Mouse (Mus musculus): ENCODE measurements around the gene Cul9. TPM values are rescaled to one million over a fixed set of nuclear protein-coding genes. Genes with fewer than 3 reads are reported as not detected.

Cul9 gene
- total RNA-seq, 2 experiments from 2014 or later, result 13.8 to 18.8 TPM

DNA sequence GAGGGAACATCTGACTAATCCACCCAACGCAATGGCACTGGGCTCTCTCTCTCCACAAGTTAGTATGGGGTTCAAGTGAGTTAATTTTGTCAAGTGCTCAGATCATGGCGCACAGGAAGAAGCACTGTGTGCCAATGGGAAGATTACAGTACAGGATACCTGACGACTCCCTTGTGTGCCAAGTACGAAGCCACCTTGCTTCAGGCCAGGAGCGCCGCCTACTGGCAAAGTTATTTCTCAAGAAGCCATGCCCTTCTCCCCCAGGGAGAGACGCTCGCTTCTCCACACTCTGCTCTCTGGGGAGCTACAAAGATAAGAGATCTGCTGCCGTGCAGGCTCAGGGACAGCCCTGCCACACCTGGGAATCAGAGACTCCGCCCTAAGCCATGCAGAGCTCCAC lies 88.4 kb downstream of the Cul9 start:
- intact Hi-C loops (cut with DNase I), result no loop called here
- DNase-seq, result peak in 1 of 2 experiments; percentile 47

- intact Hi-C loops (cut with DNase I), result no loop called here
- peak in 1 of 2 experiments; percentile 51 for DNase-seq
Measured at GRCm38 (mm10) chr17:46455110-46455691, 91.0 kb downstream of the Cul9 start.

- intact Hi-C loops (cut with DNase I), result no loop called here
Measured at GRCm38 (mm10) chr17:46454539-46454938, 91.6 kb downstream of the Cul9 start.

DNA sequence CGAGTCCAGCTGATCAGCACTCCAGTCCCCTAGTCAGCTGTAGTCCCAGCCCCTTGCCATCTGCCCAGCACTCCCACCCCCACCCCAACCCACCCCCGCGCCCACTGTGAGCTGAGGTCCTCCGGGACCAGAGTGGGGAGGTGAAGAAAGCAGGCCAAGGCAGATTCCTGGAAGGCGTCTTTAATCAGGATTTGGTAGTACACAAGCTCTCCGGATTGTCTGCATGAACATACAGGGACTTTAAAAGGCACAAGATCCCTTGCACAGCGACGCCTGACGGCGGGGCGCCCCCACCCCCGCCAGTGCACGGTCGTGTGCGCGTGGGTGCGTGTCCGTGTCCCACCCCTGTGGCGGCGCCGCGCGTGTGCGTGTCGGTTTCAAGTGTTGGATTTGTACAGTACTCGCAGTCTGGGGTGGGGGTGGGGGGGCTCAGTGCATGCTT lies 92.2 kb downstream of the Cul9 start:
- DNase-seq, result no peak
- intact Hi-C loops (cut with DNase I), result no loop called here

More at GRCm38 (mm10) chr17:46454539-46454938, 91.6 kb downstream of the Cul9 start:
- DNase-seq, result no peak

DNA sequence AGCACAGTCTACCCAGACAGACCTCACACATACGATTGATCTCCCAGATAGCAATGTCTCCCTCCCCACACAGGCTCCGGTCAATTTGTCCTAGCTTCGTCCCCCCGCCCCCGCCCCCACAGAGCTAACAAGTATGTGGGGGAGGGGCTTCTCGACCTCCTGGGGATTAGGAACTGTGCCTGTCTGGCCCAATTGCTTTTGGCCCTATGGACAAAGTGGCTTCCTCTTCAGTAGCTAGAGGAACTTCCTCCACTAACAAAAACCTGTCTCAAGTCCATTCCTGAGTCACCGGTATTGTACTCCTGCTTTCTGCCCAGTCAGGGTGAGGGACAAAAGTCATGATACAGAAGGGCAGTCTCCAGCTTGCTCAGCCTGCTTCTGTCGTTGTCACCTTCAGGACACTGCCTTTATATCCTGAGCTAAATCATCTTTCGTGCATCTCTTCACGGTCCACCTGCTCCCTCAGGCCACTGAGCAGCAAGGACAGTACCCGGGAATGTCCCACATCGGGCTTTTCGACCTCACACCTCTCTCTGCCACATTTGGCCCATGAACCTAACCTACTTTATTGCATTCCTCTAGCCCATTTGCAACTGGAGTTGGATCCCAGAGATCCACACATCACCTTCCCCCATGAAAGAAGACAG lies 92.8 kb downstream of the Cul9 start:
- intact Hi-C loops (cut with DNase I), result no loop called here
- DNase-seq, result no peak

- no peak for DNase-seq
- intact Hi-C loops (cut with DNase I), result no loop called here
Measured at GRCm38 (mm10) chr17:46452683-46453082, 93.5 kb downstream of the Cul9 start.

Small RNAs within 50 kb of the gene (microRNA-seq; reads per million reads assigned to microRNA genes)
- 1.2 to 3.1 reads per million in 2 experiments for gene Mir6976

Other genes with a start within 250 kb of the Cul9 start
- gene Dlk2, start 249.0 kb downstream of the Cul9 start, total RNA-seq (2021), result 1 to 10 TPM in 1 of 2 experiments, under 1 TPM in 1; 0.57 to 1.0 TPM
- gene Abcc10, start 218.0 kb downstream of the Cul9 start, total RNA-seq (2021), result 1 to 10 TPM; 5.4 to 6.1 TPM
- gene Zfp318, start 162.7 kb downstream of the Cul9 start, total RNA-seq (2021), result 10 to 100 TPM; 22.5 to 25.3 TPM
- gene Crip3, start 117.5 kb downstream of the Cul9 start, total RNA-seq (2021), result under 1 TPM in 1 of 2 experiments, not detected in 1; 0.26 TPM
- gene Slc22a7, start 107.9 kb downstream of the Cul9 start, total RNA-seq (2021), result not detected
- under 1 TPM; 0.40 to 0.48 TPM for gene Ttbk1, start 58.7 kb downstream of the Cul9 start, total RNA-seq (2021)
- 1 to 10 TPM; 3.7 to 4.0 TPM for gene Dnph1, start 49.7 kb downstream of the Cul9 start, total RNA-seq (2021)
- 100 to 1,000 TPM; 129 to 134 TPM for gene Srf, start 9.8 kb upstream of the Cul9 start, total RNA-seq (2021)
- gene Ptk7, start 83.1 kb upstream of the Cul9 start, total RNA-seq (2021), result 10 to 100 TPM; 19.5 to 22.3 TPM
- 10 to 100 TPM; 23.8 to 28.2 TPM for gene Klc4, start 99.6 kb upstream of the Cul9 start, total RNA-seq (2021)
- gene Mrpl2, start 99.8 kb upstream of the Cul9 start, total RNA-seq (2021), result 100 to 1,000 TPM; 117 to 122 TPM
- 10 to 100 TPM; 56.1 to 62.2 TPM for gene Cul7, start 103.9 kb upstream of the Cul9 start, total RNA-seq (2021)
- 10 to 100 TPM; 12.9 to 19.0 TPM for gene Rrp36, start 128.0 kb upstream of the Cul9 start, total RNA-seq (2021)
- 10 to 100 TPM; 62.3 to 67.2 TPM for gene Mea1, start 132.4 kb upstream of the Cul9 start, total RNA-seq (2021)
- 100 to 1,000 TPM; 152 to 160 TPM for gene Klhdc3, start 134.5 kb upstream of the Cul9 start, total RNA-seq (2021)
- gene Ppp2r5d, start 158.7 kb upstream of the Cul9 start, total RNA-seq (2021), result 10 to 100 TPM; 36.5 to 38.5 TPM
- gene Pex6, start 165.1 kb upstream of the Cul9 start, total RNA-seq (2021), result 10 to 100 TPM; 18.9 to 19.9 TPM
- gene Gnmt, start 182.8 kb upstream of the Cul9 start, total RNA-seq (2021), result under 1 TPM; 0.32 to 0.93 TPM
- 10 to 100 TPM; 23.9 to 25.8 TPM for gene Cnpy3, start 205.8 kb upstream of the Cul9 start, total RNA-seq (2021)
- not detected for gene Ptcra, start 217.3 kb upstream of the Cul9 start, total RNA-seq (2021)
- gene 2310039H08Rik, start 226.2 kb upstream of the Cul9 start, total RNA-seq (2021), result 10 to 100 TPM; 26.8 to 28.2 TPM
- 10 to 100 TPM; 58.6 to 69.7 TPM for gene Rpl7l1, start 236.3 kb upstream of the Cul9 start, total RNA-seq (2021)